Mouse (Mus musculus): ENCODE data around the gene Gas2l1.

- no peak for TF ChIP-seq ZMIZ1 (IDR thresholded peaks at IDR 0.05; ENCODE audit: low read depth, low read length)
- peak in 1 of 2 experiments; percentile 51; a peak in 2 of 4 replicates for TF ChIP-seq POLR2A (IDR thresholded peaks at IDR 0.05; ENCODE audit: control insufficient read depth in 1 of 2, insufficient read depth in 1 of 2, low read depth in 1 of 2, low read length in 2 of 2, poor library complexity in 1 of 2)
- TF ChIP-seq HCFC1 (IDR thresholded peaks at IDR 0.05; ENCODE audit: low read depth, low read length), result peak; percentile 28; the same call in 1 of the 2 replicates
- TF ChIP-seq ZKSCAN1 (IDR thresholded peaks at IDR 0.05; ENCODE audit: low read depth, low read length), result no peak
- TF ChIP-seq GATA1 (IDR thresholded peaks at IDR 0.05; ENCODE audit: low read depth, low read length), result peak; percentile 93
- TF ChIP-seq TBP (IDR thresholded peaks at IDR 0.05; ENCODE audit: low read depth, low read length), result peak; percentile 73
- no peak for TF ChIP-seq E2F4 (IDR thresholded peaks at IDR 0.05; ENCODE audit: borderline replicate concordance, low read depth, low read length)
- no peak for TF ChIP-seq CTCF (IDR thresholded peaks at IDR 0.05 in 2 of 3, conservative IDR thresholded peaks at IDR 0.05 in 1 of 3; ENCODE audit: control insufficient read depth in 1 of 3, insufficient read depth in 1 of 3, low read depth in 2 of 3, low read length in 3 of 3, poor library complexity in 1 of 3, severe bottlenecking in 1 of 3)
- TF ChIP-seq USF2 (IDR thresholded peaks at IDR 0.05; ENCODE audit: borderline replicate concordance in 1 of 2, insufficient read depth in 1 of 2, low read depth in 1 of 2, low read length in 2 of 2), result no peak
- no peak for TF ChIP-seq USF1 (IDR thresholded peaks at IDR 0.05; ENCODE audit: low read depth, low read length)
- TF ChIP-seq POLR2AphosphoS2 (IDR thresholded peaks at IDR 0.05; ENCODE audit: low read length), result no peak
Observed at GRCm38 (mm10) chr11:5009354-5010074, 55.6 kb downstream of the Gas2l1 start.
